Mouse (Mus musculus) intestine, embryonic 16.5 days (tissue): ENCODE measurements around the gene Vmo1. TPM values are rescaled to one million over a fixed set of nuclear protein-coding genes. Genes with fewer than 3 reads are reported as not detected.

Source experiments
- ATAC-seq: fragments of 200-750 bp; cut with Nextera tagmentation; 2 replicates; pipeline ENCODE4 v1.8.0; 2017; ENCODE audit warnings: moderate TSS enrichment, moderate library complexity
- H3K27ac ChIP-seq: fragments of 300-500 bp; sonication (generic); 2 replicates; pipeline ENCODE4 v1.5.1; 2014; ENCODE audit warnings: mild to moderate bottlenecking, low read length
- H3K27me3 ChIP-seq: fragments of 300-500 bp; sonication (generic); replicated peaks from 2 replicates; pipeline ENCODE4 v1.6.1; 2014; ENCODE audit warnings: low read length, control low read depth, mixed read lengths; ENCODE audit not compliant: control insufficient read depth, insufficient read depth
- H3K36me3 ChIP-seq: fragments of 300-500 bp; sonication (generic); 2 replicates; pipeline ENCODE4 v1.6.1; 2014; ENCODE audit warnings: low read length, control low read depth; ENCODE audit not compliant: control insufficient read depth, insufficient read depth
- H3K4me1 ChIP-seq: fragments of 300-500 bp; sonication (generic); 2 replicates; pipeline ENCODE4 v1.6.1; 2014; ENCODE audit warnings: low read length, control low read depth, mixed read lengths; ENCODE audit not compliant: control insufficient read depth, insufficient read depth
- H3K4me2 ChIP-seq: fragments of 300-500 bp; sonication (generic); 2 replicates; pipeline ENCODE4 v1.6.1; 2014; ENCODE audit warnings: low read depth, low read length, control low read depth
- H3K4me3 ChIP-seq: fragments of 300-500 bp; sonication (generic); 2 replicates; pipeline ENCODE4 v1.5.1; 2014; ENCODE audit warnings: mild to moderate bottlenecking, low read length
- H3K9ac ChIP-seq: fragments of 300-500 bp; sonication (generic); 2 replicates; pipeline ENCODE4 v1.6.1; 2014; ENCODE audit warnings: low read depth, low read length
- H3K9me3 ChIP-seq: fragments of 300-500 bp; sonication (generic); 2 replicates; pipeline ENCODE4 v1.6.1; 2016; ENCODE audit warnings: low read length, control low read depth; ENCODE audit not compliant: control insufficient read depth
- WGBS: fragments of 180-500 bp; shearing (Covaris S2); extraction: QIAGEN DNeasy Blood & Tissue Kit; methylation state at CpG from one replicate; pipeline ENCODE4 v1.1.7; 2014; 5-methylcytosine and 5-hydroxymethylcytosine counted together
- polyA plus RNA-seq: library from polyadenylated mRNA; unstranded; fragments of >200 nt; fragmentation: Nextera tagmentation; extraction: Ambion mirVana; gene quantifications from 2 replicates; pipeline ENCODE4 v1.2.1, GENCODE M21; 2015

Gene Vmo1
- polyA plus RNA-seq, 1 experiment from 2014 or later = 0.28 TPM

DNA sequence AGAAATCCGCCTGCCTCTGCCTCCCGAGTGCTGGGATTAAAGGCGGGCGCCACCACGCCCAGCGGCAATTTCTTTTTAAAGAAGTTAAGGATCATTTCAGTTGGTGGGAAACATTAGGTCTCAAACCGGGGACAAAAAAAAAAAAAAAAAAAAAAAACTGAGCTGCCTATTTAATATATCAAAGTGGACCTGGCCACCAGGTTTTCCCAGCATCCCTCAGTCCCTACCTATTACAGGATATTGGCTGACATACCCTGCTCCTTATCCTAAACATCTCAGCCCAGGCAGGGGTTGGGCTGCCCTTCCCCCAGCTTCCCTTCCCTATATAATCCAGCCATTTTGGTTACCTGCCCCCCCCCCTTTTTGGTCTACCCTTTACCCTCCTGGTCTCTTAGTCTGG, 2.6 kb downstream of the Vmo1 start:
- Histone ChIP-seq H3K27me3 (no peaks in the 10 kb centered on the region), H3K27ac (no peak overlapping the region), H3K4me1 (peaks cover 11% of the 10 kb centered on the region), H3K4me3 (no peak overlapping the region), H3K9ac (no peak overlapping the region), H3K36me3 (no peaks in the 10 kb centered on the region), H3K9me3 (no peaks in the 10 kb centered on the region), H3K4me2 (no peak overlapping the region)
- ATAC-seq = no peak
- WGBS = 93% methylated on average over 7 of the region's 7 CpGs

DNA sequence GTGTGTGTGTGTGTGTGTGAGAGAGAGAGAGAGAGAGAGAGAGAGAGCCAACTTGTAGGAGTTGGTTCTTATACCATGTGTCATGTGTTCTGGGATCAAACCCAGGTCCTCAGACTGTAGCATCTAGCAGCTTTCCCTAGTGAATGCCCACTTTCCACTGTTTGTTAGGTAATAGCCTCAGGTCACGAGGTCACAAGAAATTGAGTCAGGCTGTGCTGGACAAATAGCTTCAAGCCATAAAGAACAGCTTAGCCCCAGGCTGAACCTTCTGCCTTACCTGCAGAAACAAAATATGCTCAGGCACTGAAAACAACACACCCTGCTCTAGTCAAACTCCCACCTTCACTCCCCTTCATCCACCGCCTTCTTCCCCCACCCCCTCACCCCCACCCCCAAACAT, 3.2 kb downstream of the Vmo1 start:
- 68% methylated on average over 2 of the region's 2 CpGs for WGBS
- Histone ChIP-seq H3K27ac (no peak overlapping the region), H3K4me3 (no peak overlapping the region)

DNA sequence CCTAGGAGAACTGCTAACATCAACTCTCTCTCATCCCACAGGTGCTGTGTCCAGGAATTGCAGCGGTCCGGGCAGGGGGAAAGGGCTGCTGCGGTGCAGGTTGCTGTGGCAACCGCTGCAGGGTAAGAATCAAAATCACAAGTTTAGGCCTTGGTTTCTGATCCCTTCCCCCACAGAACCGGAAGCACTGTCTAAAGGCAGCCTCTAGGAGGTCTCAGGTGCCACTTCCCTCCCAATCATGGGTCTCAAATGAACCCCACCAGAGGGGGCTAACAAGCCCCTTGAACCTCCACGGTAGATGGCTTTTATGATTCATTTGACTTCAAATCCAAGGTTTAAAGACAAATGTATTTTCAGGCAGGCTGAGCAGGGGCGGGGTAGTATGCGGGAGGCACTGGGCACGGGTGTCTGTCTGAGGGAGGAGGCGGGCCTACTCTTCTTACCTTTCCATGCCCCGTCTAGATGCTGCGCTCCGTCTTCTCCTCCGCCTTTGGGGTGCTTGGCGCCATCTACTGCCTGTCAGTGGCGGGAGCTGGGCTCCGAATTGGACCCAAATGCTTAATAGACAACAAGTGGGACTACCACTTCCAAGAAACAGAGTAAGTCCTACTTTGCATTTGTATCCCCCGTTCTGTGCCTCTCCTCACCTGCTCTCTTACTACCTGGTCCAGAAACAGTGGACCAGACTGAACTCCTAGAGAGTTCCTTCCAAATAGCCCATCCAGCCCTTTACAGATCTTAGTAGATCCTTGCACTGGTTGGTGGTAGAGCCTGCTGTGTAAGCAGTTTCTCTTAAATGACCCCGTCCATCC, 4.5 kb downstream of the Vmo1 start:
- H3K27me3 ChIP-seq = no peaks in the 10 kb centered on the region
- WGBS = 13% methylated on average over 19 of the region's 19 CpGs
- H3K4me1 ChIP-seq = peaks cover 11% of the 10 kb centered on the region
- H3K9me3 ChIP-seq = no peaks in the 10 kb centered on the region
- no peak overlapping the region for H3K27ac ChIP-seq
- H3K9ac ChIP-seq = no peak overlapping the region; the same call in 1 of the 2 replicates
- no peaks in the 10 kb centered on the region for H3K36me3 ChIP-seq
- peak overlapping the region; percentile 26 for H3K4me2 ChIP-seq
- peak overlapping the region; percentile 17; the same call in 1 of the 2 replicates for H3K4me3 ChIP-seq
- peak; percentile 42; the same call in 1 of the 2 replicates for ATAC-seq

More for the DNA sequence above, 3.2 kb downstream of the Vmo1 start:
- peaks cover 11% of the 10 kb centered on the region for H3K4me1 ChIP-seq
- H3K9me3 ChIP-seq = no peaks in the 10 kb centered on the region
- H3K9ac ChIP-seq = no peak overlapping the region
- no peaks in the 10 kb centered on the region for H3K27me3 ChIP-seq
- no peak overlapping the region for H3K4me2 ChIP-seq
- ATAC-seq = no peak
- H3K36me3 ChIP-seq = no peaks in the 10 kb centered on the region

DNA sequence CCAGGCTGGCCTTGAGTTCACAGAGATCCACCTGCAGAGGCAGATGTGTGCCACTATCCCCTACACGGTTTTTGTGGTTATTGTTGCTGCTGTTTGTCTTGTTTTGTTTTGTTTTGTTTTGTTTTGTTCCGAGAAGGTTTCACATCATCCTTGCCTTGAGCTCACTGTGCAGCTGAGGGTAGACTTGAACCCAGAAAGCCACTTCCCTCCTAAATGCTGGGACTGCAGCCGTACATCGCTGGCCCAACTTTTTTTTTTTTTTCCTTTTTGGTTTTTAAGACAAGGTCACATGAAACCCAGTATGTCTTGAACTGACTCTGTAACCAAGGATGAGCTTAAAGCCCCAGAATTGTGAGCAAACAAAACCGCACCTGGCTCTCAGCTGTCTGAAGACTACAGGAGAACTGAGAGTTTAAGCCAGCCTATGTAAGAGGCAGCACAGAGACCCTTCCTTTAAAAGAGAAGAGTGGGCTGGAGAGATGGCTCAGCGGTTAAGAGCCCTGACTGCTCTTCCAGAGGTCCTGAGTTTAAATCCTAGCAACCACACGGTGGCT, 7.4 kb downstream of the Vmo1 start:
- no peak for ATAC-seq
- H3K4me1 ChIP-seq = peaks cover 11% of the 10 kb centered on the region
- no peaks in the 10 kb centered on the region for H3K36me3 ChIP-seq
- no peak overlapping the region for H3K4me3 ChIP-seq
- no peak overlapping the region for H3K9ac ChIP-seq
- H3K27ac ChIP-seq = no peak overlapping the region
- 75% methylated on average over 7 of the region's 7 CpGs for WGBS
- H3K4me2 ChIP-seq = peak overlapping the region; percentile 18; the same call in 1 of the 2 replicates
- no peaks in the 10 kb centered on the region for H3K9me3 ChIP-seq
- H3K27me3 ChIP-seq = no peaks in the 10 kb centered on the region

DNA sequence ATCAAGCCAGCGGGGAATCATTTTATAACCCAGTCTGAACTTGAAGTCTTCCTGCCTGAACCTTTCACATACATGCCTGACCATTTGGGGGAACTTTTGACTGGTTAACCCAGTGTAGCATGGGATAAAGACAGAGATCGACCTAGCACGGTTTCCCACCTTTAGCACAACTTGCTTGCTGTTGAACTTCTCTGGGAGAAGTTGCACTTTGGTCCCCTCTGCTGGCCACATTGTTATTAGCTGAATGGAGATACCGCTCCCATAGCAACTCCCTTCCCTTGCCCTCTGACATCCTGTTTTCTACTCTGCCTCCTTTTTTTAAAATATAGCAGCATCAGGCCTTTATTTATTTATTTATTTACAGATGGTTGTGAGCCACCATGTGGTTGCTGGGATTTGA, 8.0 kb downstream of the Vmo1 start:
- Histone ChIP-seq H3K9me3 (no peaks in the 10 kb centered on the region), H3K9ac (no peak overlapping the region), H3K27me3 (no peaks in the 10 kb centered on the region), H3K4me3 (peak overlapping the region; percentile 50), H3K27ac (peak overlapping the region; percentile 68; the same call in 1 of the 2 replicates), H3K4me1 (peaks cover 11% of the 10 kb centered on the region), H3K36me3 (no peaks in the 10 kb centered on the region), H3K4me2 (peak overlapping the region; percentile 50)
- WGBS = 18% methylated on average over 4 of the region's 4 CpGs
- ATAC-seq = no peak

DNA sequence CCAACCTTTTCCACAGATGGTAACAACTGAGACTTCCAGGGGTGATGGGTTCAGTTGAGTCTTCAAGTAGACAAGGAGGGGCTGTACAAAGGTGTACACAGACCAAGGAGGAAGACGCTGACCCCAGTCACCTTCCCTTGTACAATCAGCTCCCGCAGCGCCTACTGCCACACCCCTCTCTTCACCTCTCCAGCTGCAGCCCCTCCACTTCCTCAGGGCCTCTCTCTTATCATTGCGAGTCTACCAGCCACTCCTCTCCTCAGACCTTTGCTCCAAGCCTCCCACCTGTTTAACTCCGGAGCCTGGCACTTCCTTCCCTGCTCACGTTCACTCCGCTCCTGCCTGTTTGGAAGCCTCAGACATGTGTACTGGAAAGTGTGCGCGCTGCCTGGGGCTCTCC, 9.4 kb downstream of the Vmo1 start, which contains the start of gene Tm4sf5:
Gene Tm4sf5, plus strand, starts transcription at position 275 of the 400 bp plus-strand sequence.
- 48% methylated on average over 9 of the region's 9 CpGs for WGBS
- Histone ChIP-seq H3K4me3 (peak within 1 kb of the TSS; percentile 50), H3K36me3 (no peaks in the 10 kb centered on the region), H3K9me3 (no peaks in the 10 kb centered on the region), H3K27ac (peak within 1 kb of the TSS; percentile 87), H3K4me2 (peak within 1 kb of the TSS; percentile 50), H3K27me3 (no peaks in the 10 kb centered on the region), H3K4me1 (peaks cover 14% of the 10 kb centered on the region), H3K9ac (peak within 1 kb of the TSS; percentile 57)
- ATAC-seq = peak; percentile 92

DNA sequence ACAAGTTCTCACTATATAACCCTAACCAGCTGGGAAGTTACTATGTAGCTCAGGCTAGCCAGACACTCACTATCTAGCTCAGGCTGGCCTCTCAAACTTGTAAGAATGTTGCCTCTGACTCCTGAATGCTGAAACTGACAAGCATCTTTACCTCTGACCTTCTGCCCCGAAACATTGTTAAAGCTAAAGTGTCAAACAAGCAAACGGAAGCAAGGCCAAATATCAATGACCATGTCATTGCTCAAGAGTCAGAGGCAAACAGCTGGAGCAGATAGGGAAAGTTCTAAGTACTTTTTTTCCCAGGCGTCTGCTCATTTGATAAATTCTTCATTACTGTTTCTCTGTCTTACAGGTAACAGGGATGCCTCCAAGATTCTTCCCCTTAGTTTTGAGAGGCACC, 12.4 kb downstream of the Vmo1 start:
- WGBS = 53% methylated on average over 3 of the region's 3 CpGs
- Histone ChIP-seq H3K27ac (no peak overlapping the region), H3K36me3 (no peaks in the 10 kb centered on the region), H3K9ac (no peak overlapping the region), H3K4me1 (peaks cover 6% of the 10 kb centered on the region; the same call in 1 of the 2 replicates), H3K9me3 (no peaks in the 10 kb centered on the region), H3K4me3 (no peak overlapping the region), H3K4me2 (no peak overlapping the region), H3K27me3 (no peaks in the 10 kb centered on the region)
- ATAC-seq = no peak

DNA sequence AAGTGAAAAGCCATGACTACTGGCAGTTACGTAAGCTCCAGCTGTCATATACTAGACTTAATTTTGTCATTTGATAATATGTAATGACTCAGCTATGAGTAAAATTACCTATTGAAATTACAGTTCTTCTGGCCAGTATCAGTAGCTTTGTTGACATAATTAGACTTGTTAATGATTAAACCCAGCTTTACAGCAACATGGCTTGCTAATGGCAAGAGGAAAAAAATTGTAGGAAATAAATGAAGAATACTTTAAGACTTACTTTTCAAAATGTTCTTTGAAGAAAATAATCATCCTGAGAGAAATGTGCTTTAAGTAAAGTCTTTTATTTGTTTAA, 14.0 kb downstream of the Vmo1 start:
- H3K4me2 ChIP-seq = no peak overlapping the region
- no peak overlapping the region for H3K9ac ChIP-seq
- no peaks in the 10 kb centered on the region for H3K27me3 ChIP-seq
- H3K4me3 ChIP-seq = no peak overlapping the region
- H3K27ac ChIP-seq = peak overlapping the region; percentile 65
- WGBS = 59% methylated on average over 1 of the region's 1 CpGs
- no peaks in the 10 kb centered on the region for H3K9me3 ChIP-seq
- peak; percentile 37; the same call in 1 of the 2 replicates for ATAC-seq
- H3K36me3 ChIP-seq = no peaks in the 10 kb centered on the region
- H3K4me1 ChIP-seq = peaks cover 6% of the 10 kb centered on the region; the same call in 1 of the 2 replicates

DNA sequence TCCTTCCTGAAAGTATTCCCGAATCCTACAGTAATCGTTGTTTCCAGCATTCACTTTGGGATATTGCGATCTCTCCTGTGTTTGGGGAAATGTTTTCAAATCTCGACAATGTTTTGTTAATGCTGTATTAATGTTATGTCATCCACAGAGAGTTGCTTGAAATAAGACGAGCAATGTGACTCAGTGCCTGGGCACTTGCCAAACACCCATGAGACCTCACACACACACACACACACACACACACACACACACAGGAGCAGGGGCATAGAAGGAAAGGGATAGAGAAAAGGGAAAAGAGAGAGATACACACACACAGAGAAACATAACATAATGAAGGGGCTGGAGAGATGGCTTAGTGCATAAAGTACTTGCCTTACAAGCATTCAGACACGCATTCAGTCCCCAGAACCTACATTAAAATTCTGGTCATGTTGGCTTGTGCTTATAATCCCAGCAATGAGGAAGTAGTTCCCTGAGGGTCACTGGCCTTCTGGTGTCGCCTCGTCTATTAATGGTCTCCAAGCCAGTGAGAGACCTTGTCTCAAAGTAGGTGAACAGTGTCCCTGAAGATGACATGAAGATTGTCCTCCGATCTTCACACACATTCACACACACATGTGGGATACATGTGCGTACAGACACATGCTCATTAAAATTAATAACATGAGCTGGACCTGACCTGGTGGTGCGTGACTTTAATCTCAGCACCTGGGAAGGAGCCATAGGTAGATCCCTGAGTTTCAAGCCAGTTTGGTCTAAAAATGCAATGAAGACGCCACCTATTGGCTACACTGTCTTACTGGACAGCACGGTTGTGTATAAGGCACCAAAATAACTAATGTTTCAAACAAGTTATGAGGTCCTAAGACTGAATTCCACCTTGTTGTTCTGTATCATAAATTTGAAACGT, 14.6 kb downstream of the Vmo1 start:
- Histone ChIP-seq H3K9ac (no peak overlapping the region), H3K4me1 (peaks cover 6% of the 10 kb centered on the region; the same call in 1 of the 2 replicates), H3K4me2 (no peak overlapping the region), H3K4me3 (no peak overlapping the region), H3K27me3 (no peaks in the 10 kb centered on the region), H3K27ac (peak overlapping the region; percentile 65), H3K9me3 (no peaks in the 10 kb centered on the region), H3K36me3 (no peaks in the 10 kb centered on the region)
- 63% methylated on average over 14 of the region's 14 CpGs for WGBS
- ATAC-seq = peak; percentile 11; the same call in 1 of the 2 replicates
